Mouse (Mus musculus): ENCODE measurements around the gene Tmem202.
A peak's percentile ranks its signal among the peaks of the same experiment; 100 is the strongest.

- no peak for TF ChIP-seq POLR2A (IDR thresholded peaks at IDR 0.05; ENCODE audit: low read depth, low read length)
- peak; percentile 69; the same call in 1 of the 2 replicates for TF ChIP-seq CTCF (IDR thresholded peaks at IDR 0.05; ENCODE audit: extremely low read depth, insufficient read length, insufficient replicate concordance, low read depth, low read length)
Observed at GRCm38 (mm10) chr9:59482419-59482818, 57.2 kb downstream of the Tmem202 start.

All from small intestine, adult 2 months (tissue).